Mouse (Mus musculus) limb, embryonic 10.5 days (tissue): ENCODE measurements at regions not wholly inside any gene's neighbourhood (a gene's known extent, or its start where the extent isn't known, plus 50 kb on each side); places are given as distances from the start of the nearest gene placed in this dataset.
A peak's percentile ranks its signal among the peaks of the same experiment; 100 is the strongest.

Source experiments
- DNase-seq: peaks from one replicate; pipeline ENCODE4 v3.0.0-alpha.2; 2017; ENCODE audit warnings: low spot score
- H3K27ac ChIP-seq: fragments of 300-500 bp; sonication (generic); 2 replicates; pipeline ENCODE4 v1.5.1; 2016; ENCODE audit warnings: mild to moderate bottlenecking
- H3K27me3 ChIP-seq: fragments of 300-500 bp; sonication (generic); 2 replicates; pipeline ENCODE4 v1.6.1; 2016; ENCODE audit warnings: low read depth, mild to moderate bottlenecking; ENCODE audit not compliant: poor library complexity, severe bottlenecking
- H3K36me3 ChIP-seq: fragments of 300-500 bp; sonication (generic); 2 replicates; pipeline ENCODE4 v1.6.1; 2016; ENCODE audit warnings: mild to moderate bottlenecking, moderate library complexity
- H3K4me1 ChIP-seq: fragments of 300-500 bp; sonication (generic); 2 replicates; pipeline ENCODE4 v1.6.1; 2016
- H3K4me3 ChIP-seq: fragments of 300-500 bp; sonication (generic); 2 replicates; pipeline ENCODE4 v1.5.1; 2016; ENCODE audit warnings: mild to moderate bottlenecking, moderate library complexity
- H3K9me3 ChIP-seq: fragments of 300-500 bp; sonication (generic); replicated peaks from 2 replicates; pipeline ENCODE4 v1.6.1; 2016; ENCODE audit warnings: mild to moderate bottlenecking
- WGBS: fragments of 180-500 bp; shearing (Covaris S2); methylation state at CpG from one replicate; pipeline ENCODE4 v1.1.7; 2016; 5-methylcytosine and 5-hydroxymethylcytosine counted together

- H3K4me3 ChIP-seq: no peak overlapping the region
- H3K27me3 ChIP-seq: no peaks in the 10 kb centered on the region
- no peaks in the 10 kb centered on the region for H3K4me1 ChIP-seq
- H3K9me3 ChIP-seq: no peaks in the 10 kb centered on the region
- H3K36me3 ChIP-seq: no peaks in the 10 kb centered on the region
- no peak overlapping the region for H3K27ac ChIP-seq
- no peak for DNase-seq
- whole genome bisulfite sequencing: 89% methylated on average over 6 of the region's 6 CpGs
Observed at GRCm38 (mm10) chr17:14562191-14562590, 131.8 kb downstream of the Thbs2 start.

- DNase-seq: no peak
- no peak overlapping the region for H3K27ac ChIP-seq
- H3K36me3 ChIP-seq: no peaks in the 10 kb centered on the region
- no peaks in the 10 kb centered on the region for H3K9me3 ChIP-seq
- H3K4me3 ChIP-seq: no peak overlapping the region
- H3K27me3 ChIP-seq: no peaks in the 10 kb centered on the region
- no peaks in the 10 kb centered on the region for H3K4me1 ChIP-seq
Observed at GRCm38 (mm10) chr17:14557214-14557613, 136.8 kb downstream of the Thbs2 start.

GRCm38 (mm10) chr17:14553195-14553594 lies 140.8 kb downstream of the Thbs2 start:
- 92% methylated on average over 3 of the region's 3 CpGs for WGBS
- Histone ChIP-seq H3K27ac (no peak overlapping the region), H3K9me3 (no peaks in the 10 kb centered on the region), H3K4me3 (no peak overlapping the region), H3K36me3 (no peaks in the 10 kb centered on the region), H3K4me1 (no peaks in the 10 kb centered on the region), H3K27me3 (no peaks in the 10 kb centered on the region)
- DNase-seq: no peak

- H3K9me3 ChIP-seq: 0 out of 2 replicates have a peak, but pooled peaks cover 4% of the 10 kb centered on the region
- no peaks in the 10 kb centered on the region for H3K4me1 ChIP-seq
- no peak for DNase-seq
- H3K27me3 ChIP-seq: no peaks in the 10 kb centered on the region
- WGBS: 88% methylated on average over 4 of the region's 4 CpGs
- H3K4me3 ChIP-seq: no peak overlapping the region
- no peaks in the 10 kb centered on the region for H3K36me3 ChIP-seq
- no peak overlapping the region for H3K27ac ChIP-seq
Observed at GRCm38 (mm10) chr17:14552081-14552480, 142.0 kb downstream of the Thbs2 start.

- Histone ChIP-seq H3K27me3 (no peaks in the 10 kb centered on the region), H3K4me3 (no peak overlapping the region), H3K9me3 (0 out of 2 replicates have a peak, but pooled peaks cover 4% of the 10 kb centered on the region), H3K27ac (no peak overlapping the region), H3K36me3 (no peaks in the 10 kb centered on the region), H3K4me1 (no peaks in the 10 kb centered on the region)
- 84% methylated on average over 4 of the region's 4 CpGs for WGBS
- no peak for DNase-seq
Observed at GRCm38 (mm10) chr17:14551610-14552009, 142.4 kb downstream of the Thbs2 start.

GRCm38 (mm10) chr17:14545822-14546473 lies 148.1 kb downstream of the Thbs2 start:
- no peaks in the 10 kb centered on the region for H3K4me1 ChIP-seq
- WGBS: 39% methylated on average over 16 of the region's 16 CpGs
- no peaks in the 10 kb centered on the region for H3K36me3 ChIP-seq
- no peak overlapping the region for H3K4me3 ChIP-seq
- H3K9me3 ChIP-seq: 0 out of 2 replicates have a peak, but pooled peaks cover 4% of the 10 kb centered on the region
- DNase-seq: peak; percentile 80
- no peak overlapping the region for H3K27ac ChIP-seq
- H3K27me3 ChIP-seq: no peaks in the 10 kb centered on the region

- Histone ChIP-seq H3K27me3 (no peaks in the 10 kb centered on the region), H3K36me3 (no peaks in the 10 kb centered on the region), H3K9me3 (0 out of 2 replicates have a peak, but pooled peaks cover 4% of the 10 kb centered on the region), H3K27ac (no peak overlapping the region), H3K4me3 (no peak overlapping the region), H3K4me1 (no peaks in the 10 kb centered on the region)
- 59% methylated on average over 4 of the region's 4 CpGs for WGBS
- DNase-seq: no peak
Observed at GRCm38 (mm10) chr17:14544343-14545002, 149.6 kb downstream of the Thbs2 start.

GRCm38 (mm10) chr17:14541035-14541434 lies 153.0 kb downstream of the Thbs2 start:
- Histone ChIP-seq H3K36me3 (no peaks in the 10 kb centered on the region), H3K4me1 (no peaks in the 10 kb centered on the region), H3K4me3 (no peak overlapping the region), H3K9me3 (no peaks in the 10 kb centered on the region), H3K27me3 (no peaks in the 10 kb centered on the region), H3K27ac (no peak overlapping the region)
- DNase-seq: no peak
- WGBS: 66% methylated on average over 8 of the region's 8 CpGs

- Histone ChIP-seq H3K36me3 (no peaks in the 10 kb centered on the region), H3K4me1 (no peaks in the 10 kb centered on the region), H3K27me3 (no peaks in the 10 kb centered on the region), H3K9me3 (no peaks in the 10 kb centered on the region), H3K4me3 (no peak overlapping the region), H3K27ac (no peak overlapping the region)
- WGBS: 39% methylated on average over 5 of the region's 5 CpGs
- no peak for DNase-seq
Observed at GRCm38 (mm10) chr17:14540269-14540975, 153.6 kb downstream of the Thbs2 start.

- Histone ChIP-seq H3K27me3 (no peaks in the 10 kb centered on the region), H3K4me3 (no peak overlapping the region), H3K36me3 (no peaks in the 10 kb centered on the region), H3K4me1 (no peaks in the 10 kb centered on the region), H3K9me3 (no peaks in the 10 kb centered on the region), H3K27ac (no peak overlapping the region)
- no peak for DNase-seq
- WGBS: 35% methylated on average over 3 of the region's 3 CpGs
Observed at GRCm38 (mm10) chr17:14539651-14540050, 154.4 kb downstream of the Thbs2 start.

- no peak overlapping the region for H3K27ac ChIP-seq
- H3K9me3 ChIP-seq: no peaks in the 10 kb centered on the region
- H3K36me3 ChIP-seq: no peaks in the 10 kb centered on the region
- no peaks in the 10 kb centered on the region for H3K4me1 ChIP-seq
- 94% methylated on average over 3 of the region's 3 CpGs for WGBS
- no peaks in the 10 kb centered on the region for H3K27me3 ChIP-seq
- H3K4me3 ChIP-seq: no peak overlapping the region
- DNase-seq: no peak
Observed at GRCm38 (mm10) chr17:14539191-14539590, 154.8 kb downstream of the Thbs2 start.

- no peak overlapping the region for H3K27ac ChIP-seq
- WGBS: 79% methylated on average over 3 of the region's 3 CpGs
- DNase-seq: no peak
- no peaks in the 10 kb centered on the region for H3K4me1 ChIP-seq
- no peak overlapping the region for H3K4me3 ChIP-seq
- H3K27me3 ChIP-seq: no peaks in the 10 kb centered on the region
- H3K36me3 ChIP-seq: no peaks in the 10 kb centered on the region
- no peaks in the 10 kb centered on the region for H3K9me3 ChIP-seq
Observed at GRCm38 (mm10) chr17:14538527-14538926, 155.5 kb downstream of the Thbs2 start.

- Histone ChIP-seq H3K9me3 (no peaks in the 10 kb centered on the region), H3K27ac (no peak overlapping the region), H3K4me1 (peaks cover 3% of the 10 kb centered on the region; the same call in 1 of the 2 replicates), H3K27me3 (no peaks in the 10 kb centered on the region), H3K4me3 (no peak overlapping the region), H3K36me3 (no peaks in the 10 kb centered on the region)
- no peak for DNase-seq
- WGBS: 93% methylated on average over 4 of the region's 4 CpGs
Observed at GRCm38 (mm10) chr17:14532979-14533314, 161.1 kb downstream of the Thbs2 start.
